Mouse (Mus musculus) retina, adult 2 months (tissue): ENCODE data around the gene Gm20605.
"Not testable (repeated sequence)": the region's sequence is repeated elsewhere in the genome, so short reads cannot be mapped to it uniquely, and the experiment has no call there.

Source experiments
- DNase-seq: peaks from one replicate; pipeline ENCODE4 v3.0.0-alpha.2; 2012; ENCODE audit warnings: low read depth, low spot score

Gene Gm20605

GRCm38 (mm10) chr5:137613076-137613475 lies 15.9 kb upstream of the Gm20605 start:
- DNase-seq = no peak

- no peak for DNase-seq
These were observed 15.4 kb upstream of the Gm20605 start, which contains the start of gene Pcolce for GRCm38 (mm10) chr5:137613550-137613949. Pcolce (minus strand) TSS chr5:137613784.

DNA sequence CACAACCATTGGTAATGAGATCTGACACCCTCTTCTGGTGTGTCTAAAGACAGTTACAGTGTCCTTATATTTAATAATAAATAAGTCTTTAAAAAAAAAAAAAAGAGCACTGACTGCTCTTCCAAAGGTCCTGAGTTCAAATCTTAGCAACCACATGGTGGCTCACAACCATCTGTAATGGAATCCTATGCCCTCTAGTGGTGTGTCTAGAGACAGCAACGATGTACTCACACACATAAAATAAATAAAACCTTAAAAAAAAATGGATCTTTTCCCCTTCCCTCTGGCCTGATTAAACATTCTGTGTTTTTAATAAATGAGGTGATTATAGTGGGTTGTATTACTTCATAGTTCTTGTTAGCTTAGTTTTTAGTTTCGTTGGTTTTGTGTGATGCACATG lies 14.1 kb upstream of the Gm20605 start:
- DNase-seq = not testable (repeated sequence)

GRCm38 (mm10) chr5:137615347-137615746 lies 13.6 kb upstream of the Gm20605 start:
- DNase-seq = no peak

GRCm38 (mm10) chr5:137623937-137624530 lies 4.9 kb upstream of the Gm20605 start:
- DNase-seq = no peak

DNA sequence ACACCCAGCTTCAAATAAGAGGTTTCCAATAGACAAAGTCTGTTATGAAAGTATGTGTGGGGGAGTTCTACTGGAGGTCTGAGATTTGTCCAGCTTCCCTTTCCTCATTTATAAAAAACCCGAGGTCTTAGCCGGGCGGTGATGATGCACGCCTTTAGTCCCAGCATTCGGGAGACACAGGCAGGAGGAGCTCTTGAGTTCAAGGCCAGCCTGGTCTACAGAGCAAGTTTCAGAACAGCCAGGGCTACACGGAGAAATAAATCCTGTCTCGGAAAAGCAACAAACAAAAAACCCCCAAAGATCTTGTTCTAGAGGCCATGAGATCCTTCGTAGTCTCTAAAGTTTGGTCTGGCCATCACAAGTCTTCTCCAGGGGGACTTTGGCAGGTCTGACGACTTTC lies 984 bp upstream of the Gm20605 start:
- no peak for DNase-seq

GRCm38 (mm10) chr5:137629306-137629721 lies 339 bp downstream of the Gm20605 start:
- no peak for DNase-seq

DNA sequence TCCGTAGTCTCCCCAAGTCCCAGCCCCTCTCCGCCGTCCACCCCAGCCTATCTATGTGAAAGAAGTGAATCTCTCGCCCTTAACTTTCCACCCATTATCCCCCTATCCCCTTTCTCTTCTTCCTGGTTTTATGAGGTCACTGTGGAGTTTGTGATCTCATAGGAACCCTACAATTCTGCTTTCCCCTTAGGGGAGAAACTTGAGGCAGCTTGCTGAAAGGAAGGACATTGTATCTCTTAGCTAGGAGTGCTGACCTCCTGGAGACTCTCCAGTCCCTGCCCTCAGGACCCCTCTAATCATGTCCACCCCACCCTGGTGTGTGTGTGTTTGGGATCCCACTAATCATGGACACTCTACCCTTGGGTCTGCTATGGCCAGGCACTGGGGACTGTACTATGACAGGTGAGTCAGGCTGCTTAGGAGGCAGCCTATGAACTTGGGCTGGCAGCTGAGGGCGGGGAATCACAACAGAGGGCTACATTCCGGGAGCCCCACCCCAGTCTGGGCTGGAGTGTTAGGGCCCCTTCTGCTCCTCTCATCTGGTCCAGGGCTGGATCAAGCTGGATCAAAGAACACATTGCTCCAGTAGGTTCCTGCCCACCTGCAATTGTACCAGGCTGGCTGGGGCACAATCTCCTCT lies 1.1 kb downstream of the Gm20605 start:
- DNase-seq = no peak

GRCm38 (mm10) chr5:137630602-137631001 lies 1.6 kb downstream of the Gm20605 start:
- no peak for DNase-seq

GRCm38 (mm10) chr5:137631171-137631570 lies 2.2 kb downstream of the Gm20605 start:
- no peak for DNase-seq

GRCm38 (mm10) chr5:137631591-137631990 lies 2.6 kb downstream of the Gm20605 start:
- DNase-seq = no peak

DNA sequence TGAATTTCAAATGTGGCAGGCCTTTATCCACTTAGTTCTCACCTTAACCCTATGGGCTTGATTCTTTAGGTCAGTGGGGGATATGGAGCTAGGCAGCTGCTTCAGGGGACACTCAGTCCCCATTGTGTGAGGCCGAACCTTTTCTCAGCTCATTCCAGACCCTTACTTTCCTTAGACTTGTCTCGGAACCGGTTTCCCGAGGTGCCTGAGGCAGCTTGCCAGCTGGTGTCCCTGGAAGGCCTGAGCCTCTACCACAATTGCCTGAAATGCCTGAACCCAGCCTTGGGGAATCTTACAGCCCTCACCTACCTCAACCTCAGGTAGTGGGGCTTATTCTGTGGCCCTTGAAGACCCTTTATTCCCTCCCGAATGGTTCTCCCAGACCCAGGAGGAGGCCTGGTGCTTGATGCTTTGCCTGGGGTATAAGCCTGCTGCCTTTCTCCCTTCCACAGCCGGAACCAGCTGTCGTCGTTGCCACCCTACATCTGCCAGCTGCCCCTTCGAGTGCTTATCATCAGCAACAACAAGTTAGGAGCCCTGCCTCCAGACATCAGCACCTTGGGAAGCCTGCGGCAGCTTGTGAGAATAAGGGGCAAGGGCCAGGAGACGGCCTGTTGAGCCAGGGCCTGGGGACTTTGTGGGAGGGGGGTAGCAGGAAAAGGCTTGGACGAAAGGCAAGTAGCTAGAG lies 4.6 kb downstream of the Gm20605 start:
- DNase-seq = no peak

DNA sequence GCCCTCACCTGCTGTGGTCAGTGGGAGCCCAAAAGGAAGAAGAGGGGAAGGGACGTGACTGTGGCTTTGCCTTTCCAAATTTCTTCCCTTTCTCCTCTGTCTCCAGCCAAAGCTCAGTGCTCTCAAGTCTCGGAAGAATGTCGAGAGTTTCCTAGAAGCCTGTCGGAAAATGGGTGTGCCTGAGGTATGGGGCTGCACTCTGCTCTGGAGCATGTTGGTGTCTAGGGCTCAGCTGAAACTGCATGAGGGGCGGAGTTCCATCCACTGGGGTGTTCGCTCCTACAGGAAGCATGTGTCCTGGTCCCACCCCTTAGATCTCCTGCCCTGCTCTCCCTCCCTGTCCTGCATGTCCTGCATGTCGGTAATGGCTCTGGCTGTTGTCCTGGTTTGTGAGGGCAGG lies 10.5 kb downstream of the Gm20605 start:
- no peak for DNase-seq

DNA sequence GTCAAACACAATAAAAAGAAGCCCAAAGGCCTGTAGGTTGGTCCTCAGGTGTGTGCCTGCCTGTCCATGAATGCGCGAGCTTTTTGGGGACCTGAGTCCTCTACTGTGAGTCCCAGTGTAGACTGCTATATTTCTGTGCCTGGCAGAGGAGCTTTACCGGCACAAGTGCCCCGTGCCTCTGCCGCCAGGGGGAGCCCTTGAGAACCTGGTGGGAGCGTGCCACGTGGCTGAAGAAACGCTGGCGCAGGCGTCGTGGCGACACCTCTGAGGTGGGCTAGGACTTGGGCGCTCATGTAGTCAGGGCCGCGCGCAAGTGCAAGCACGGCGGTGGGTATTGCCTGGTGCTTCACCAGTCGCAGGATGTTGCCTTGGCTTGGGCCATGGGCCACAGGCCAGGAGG lies 12.1 kb downstream of the Gm20605 start, which contains the start of gene Sap25:
TSS of gene Sap25 (plus strand) at position 281 of the 400 bp plus-strand sequence.
- no peak for DNase-seq

DNA sequence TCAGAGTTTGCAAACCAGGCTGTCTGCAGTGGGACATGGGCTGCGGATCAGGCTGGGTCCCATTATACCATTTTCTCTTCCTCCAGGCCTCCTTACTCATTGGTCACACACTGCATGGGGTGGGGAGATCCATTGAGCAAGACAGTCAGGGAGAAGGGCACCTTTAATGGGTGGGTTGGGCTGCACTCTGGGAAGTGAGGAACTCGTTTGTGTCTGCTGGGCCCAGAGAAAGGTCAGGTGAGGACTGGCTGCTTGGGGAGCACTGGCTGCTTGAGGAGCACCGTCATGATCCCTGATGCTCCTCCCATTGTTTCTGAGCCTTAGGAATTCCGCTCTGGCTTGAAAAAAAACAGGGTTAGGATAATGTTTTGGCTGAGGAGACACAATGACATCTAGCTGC lies 13.9 kb downstream of the Gm20605 start:
- DNase-seq = no peak

- DNase-seq = no peak
These were observed 15.5 kb downstream of the Gm20605 start for GRCm38 (mm10) chr5:137644484-137644883.

DNA sequence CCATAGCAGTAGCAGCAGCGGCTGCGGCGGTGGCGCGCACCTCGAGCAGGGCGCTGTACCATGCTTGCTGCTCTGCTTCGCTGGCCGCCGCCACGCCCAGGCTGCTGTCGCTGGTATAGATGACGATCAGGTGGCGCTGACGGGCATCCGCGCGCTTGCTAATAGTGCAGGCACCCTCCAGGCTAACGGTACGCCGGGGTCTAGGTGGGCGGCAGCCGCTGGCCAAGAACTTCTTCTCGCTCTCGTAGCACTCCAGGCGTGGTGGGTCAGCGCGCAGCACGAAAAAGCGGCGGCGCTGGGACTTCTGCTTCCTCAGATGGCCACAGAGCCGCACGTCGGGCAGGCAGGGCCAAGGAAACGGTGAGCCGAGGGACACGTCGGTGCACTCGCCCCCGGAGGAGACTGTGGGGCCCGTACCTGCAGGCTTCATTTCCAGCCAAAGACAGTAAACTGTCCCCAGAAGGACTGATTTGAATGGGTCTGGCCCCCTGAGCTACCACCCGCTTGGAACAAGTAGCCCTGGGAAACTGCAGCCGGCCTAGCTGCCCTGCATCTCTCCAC lies 16.2 kb downstream of the Gm20605 start:
- DNase-seq = no peak

GRCm38 (mm10) chr5:137645652-137646091 lies 16.7 kb downstream of the Gm20605 start, which contains the start of gene Irs3:
Irs3 (minus strand) TSS chr5:137645714.
- no peak for DNase-seq

- DNase-seq = no peak
These were observed 19.0 kb downstream of the Gm20605 start for GRCm38 (mm10) chr5:137647827-137648601.

- DNase-seq = no peak
These were observed 20.3 kb downstream of the Gm20605 start for GRCm38 (mm10) chr5:137649251-137649650.
